ENCODE assay signal across 8 mouse cellular contexts in genomic region chr1:119525689-119526591, GRCm38 (mm10). TPM values are rescaled to one million over a fixed set of nuclear protein-coding genes. Genes with fewer than 3 reads are reported as not detected.
A peak's percentile ranks its signal among the peaks of the same experiment; 100 is the strongest.
DNase-seq lines count a peak whose midpoint lies in the region; ATAC-seq and TF ChIP-seq lines count a peak whose summit lies in the region.

Gene Tmem185b (plus strand): TSS chr1:119526160.

- H3K9me3 ChIP-seq in hindbrain, embryonic 10.5 days = peaks cover 17% of the 10 kb centered on the region; the same call in 1 of the 2 replicates
- peaks cover 13% of the 10 kb centered on the region for H3K9me3 ChIP-seq in lung, embryonic 16.5 days (ENCODE audit: control insufficient read depth, low read length)

- under 1% methylated on average over 81 of the region's 82 CpGs for WGBS in cerebellum, adult 2 months
- WGBS in hindbrain, embryonic 10.5 days = 2% methylated on average over 82 of the region's 82 CpGs
- WGBS in lung, embryonic 16.5 days = 2% methylated on average over 80 of the region's 82 CpGs
- WGBS in thymus, adult 2 months = 1% methylated on average over 81 of the region's 82 CpGs

- peak within 1 kb of the TSS; percentile 90 for H3K4me2 ChIP-seq in lung, embryonic 16.5 days (ENCODE audit: low read depth, low read length)

- peak; percentile 63 for DNase-seq in MEL-GATA-1-ER (ENCODE audit: extremely low read depth, low read depth)
- DNase-seq in cerebellum, adult 2 months = peak; percentile 88 to 92
- DNase-seq in frontal cortex, adult 2 months (ENCODE audit: extremely low spot score in 1 of 2, low spot score in 1 of 2) = peak; percentile 50 to 86
- DNase-seq in hindbrain, embryonic 10.5 days (ENCODE audit: low spot score) = peak; percentile 95
- DNase-seq in layer of hippocampus, adult 9-11 months = peak; percentile 88
- peak; percentile 86 for DNase-seq in ovary, adult 18-20 months (ENCODE audit: low spot score)
- DNase-seq in thymus, adult 2 months = peak; percentile 96

- peak within 1 kb of the TSS; percentile 78 for H3K9ac ChIP-seq in lung, embryonic 16.5 days (ENCODE audit: low read length)

- peak; percentile 82 for TF ChIP-seq POLR2A in cerebellum, adult 2 months (IDR thresholded peaks at IDR 0.05; ENCODE audit: borderline replicate concordance, insufficient read depth, low read length)
- TF ChIP-seq POLR2A in thymus, adult 2 months (IDR thresholded peaks at IDR 0.05; ENCODE audit: control insufficient read depth, extremely low read depth, insufficient read depth, low read length, poor library complexity) = peak; percentile 68; the same call in 1 of the 2 replicates

- H3K4me1 ChIP-seq in cerebellum, adult 2 months (ENCODE audit: control insufficient read depth, insufficient read depth, low read length) = peaks cover 12% of the 10 kb centered on the region; the same call in 1 of the 2 replicates
- peaks cover 24% of the 10 kb centered on the region for H3K4me1 ChIP-seq in hindbrain, embryonic 10.5 days (replicated peaks)
- H3K4me1 ChIP-seq in lung, embryonic 16.5 days (replicated peaks; ENCODE audit: control insufficient read depth, insufficient read depth, low read length) = peaks cover 27% of the 10 kb centered on the region
- H3K4me1 ChIP-seq in thymus, adult 2 months (replicated peaks; ENCODE audit: control insufficient read depth, insufficient read depth, low read length) = peaks cover 22% of the 10 kb centered on the region

- H3K27me3 ChIP-seq in cerebellum, adult 2 months (ENCODE audit: control insufficient read depth, insufficient read depth, low read length) = no peaks in the 10 kb centered on the region
- H3K27me3 ChIP-seq in hindbrain, embryonic 10.5 days (ENCODE audit: insufficient read depth, poor library complexity, severe bottlenecking) = no peaks in the 10 kb centered on the region
- no peaks in the 10 kb centered on the region for H3K27me3 ChIP-seq in lung, embryonic 16.5 days (ENCODE audit: control insufficient read depth, insufficient read depth, low read depth, low read length)
- no peaks in the 10 kb centered on the region for H3K27me3 ChIP-seq in thymus, adult 2 months (ENCODE audit: control insufficient read depth, insufficient read depth, low read length)

- peak within 1 kb of the TSS; percentile 78 for H3K27ac ChIP-seq in cerebellum, adult 2 months (ENCODE audit: insufficient read depth, low read length)
- H3K27ac ChIP-seq in hindbrain, embryonic 10.5 days = peak within 1 kb of the TSS; percentile 95
- H3K27ac ChIP-seq in lung, embryonic 16.5 days (ENCODE audit: low read length) = peak within 1 kb of the TSS; percentile 87
- H3K27ac ChIP-seq in thymus, adult 2 months (ENCODE audit: control insufficient read depth, insufficient read depth, low read length) = no peak within 1 kb of the TSS

- peaks cover 44% of the 10 kb centered on the region for H3K36me3 ChIP-seq in hindbrain, embryonic 10.5 days
- peaks cover 25% of the 10 kb centered on the region for H3K36me3 ChIP-seq in lung, embryonic 16.5 days (ENCODE audit: control insufficient read depth, insufficient read depth, low read length)
- peaks cover 4% of the 10 kb centered on the region; the same call in 1 of the 2 replicates for H3K36me3 ChIP-seq in thymus, adult 2 months (ENCODE audit: control insufficient read depth, insufficient read depth, low read length)

- peak within 1 kb of the TSS; percentile 69 for H3K4me3 ChIP-seq in cerebellum, adult 2 months (replicated peaks; ENCODE audit: insufficient read depth, low read depth, low read length)
- peak within 1 kb of the TSS; percentile 73 for H3K4me3 ChIP-seq in hindbrain, embryonic 10.5 days
- peak within 1 kb of the TSS; percentile 72 for H3K4me3 ChIP-seq in lung, embryonic 16.5 days (ENCODE audit: low read length)
- peak within 1 kb of the TSS; percentile 71 for H3K4me3 ChIP-seq in thymus, adult 2 months (ENCODE audit: control insufficient read depth, insufficient read depth, low read length)

- peak; percentile 94 for ATAC-seq in lung, embryonic 16.5 days (ENCODE audit: low read depth)

- no peak for TF ChIP-seq CTCF in cerebellum, adult 2 months (IDR thresholded peaks at IDR 0.05; ENCODE audit: borderline replicate concordance, insufficient read depth, low read depth, low read length)
- TF ChIP-seq CTCF in thymus, adult 2 months (IDR thresholded peaks at IDR 0.05; ENCODE audit: borderline replicate concordance, control insufficient read depth, extremely low read depth, insufficient read depth, low read length, poor library complexity) = no peak

RNA-seq across cellular contexts. Expression of gene Tmem185b, which starts in this region (rescaled TPM):
- 13.0 TPM in 2 replicates for polyA plus RNA-seq in cerebellum, adult 2 months (2012; rRNA removed)
- 11.7 and 12.8 TPM in 2 replicates for polyA plus RNA-seq in frontal cortex, adult 2 months (2012; rRNA removed)
- 17.9 and 20.2 TPM in 2 replicates for polyA plus RNA-seq in hindbrain, embryonic 10.5 days (2016; fragmentation: Nextera tagmentation; extraction: Ambion mirVana)
- 30.6 and 32.7 TPM in 2 replicates for polyA plus RNA-seq in lung, embryonic 16.5 days (2015; fragmentation: Nextera tagmentation; extraction: Ambion mirVana)
- polyA plus RNA-seq in thymus, adult 2 months (2012; rRNA removed) = 61.2 and 64.8 TPM in 2 replicates
